Mouse (Mus musculus) layer of hippocampus, adult 18-20 months (tissue): ENCODE measurements at regions not wholly inside any gene's neighbourhood (a gene's known extent, or its start where the extent isn't known, plus 50 kb on each side); places are given as distances from the start of the nearest gene placed in this dataset.

Source experiments
- DNase-seq, 2 experiments: peaks; one replicate each; pipeline ENCODE4 v3.0.0; 2022; ENCODE audit warnings: low spot score in 2 of 2

DNA sequence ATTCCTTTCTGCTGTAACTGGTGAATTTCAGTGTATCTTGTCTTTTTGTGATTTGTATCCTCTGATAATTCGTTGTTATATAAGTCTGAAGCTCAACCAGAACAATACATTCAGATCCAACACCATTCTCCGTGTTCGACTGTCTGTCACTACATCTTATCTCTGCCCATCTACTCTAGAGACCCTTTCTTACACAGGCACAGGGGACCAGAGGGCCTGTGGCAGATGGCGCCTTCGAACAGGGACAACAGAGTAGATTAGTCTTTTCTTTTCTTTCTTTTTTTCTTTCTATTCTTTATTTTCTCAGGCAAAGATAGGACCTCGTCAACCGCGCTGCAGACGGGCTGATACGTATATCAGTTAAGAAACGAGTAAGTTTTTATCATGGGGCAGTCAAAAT, 215.3 kb downstream of the Gm21294 start:
- peak in 1 of 2 experiments; percentile 0 for DNase-seq
